Mouse (Mus musculus) spleen, adult 12 weeks (tissue): ENCODE measurements around the gene Itpr2.

Source experiments
- DNase-seq: peaks from one replicate; pipeline ENCODE4 v3.0.0; 2022; ENCODE audit warnings: low spot score

The Itpr2 gene

DNA sequence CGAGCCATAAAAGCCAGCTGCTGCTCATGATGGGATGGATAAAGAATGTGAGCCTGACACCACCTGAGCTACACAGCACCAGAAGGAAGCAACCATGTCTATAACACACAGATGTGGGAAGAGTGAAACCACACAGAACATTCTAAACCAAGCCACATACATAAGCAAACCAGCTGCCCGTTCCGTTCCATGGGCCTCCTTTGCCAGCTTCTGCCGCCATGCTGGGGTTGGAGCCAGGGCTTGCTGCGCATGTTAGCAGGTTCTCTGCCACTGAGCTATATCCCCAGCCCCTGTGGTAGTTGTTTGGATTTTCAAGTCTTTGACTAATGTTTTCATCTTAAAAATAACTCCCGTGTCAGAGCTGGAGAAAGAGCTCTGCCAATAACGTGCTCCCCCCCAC, 87.9 kb downstream of the Itpr2 start:
- DNase-seq = no peak

DNA sequence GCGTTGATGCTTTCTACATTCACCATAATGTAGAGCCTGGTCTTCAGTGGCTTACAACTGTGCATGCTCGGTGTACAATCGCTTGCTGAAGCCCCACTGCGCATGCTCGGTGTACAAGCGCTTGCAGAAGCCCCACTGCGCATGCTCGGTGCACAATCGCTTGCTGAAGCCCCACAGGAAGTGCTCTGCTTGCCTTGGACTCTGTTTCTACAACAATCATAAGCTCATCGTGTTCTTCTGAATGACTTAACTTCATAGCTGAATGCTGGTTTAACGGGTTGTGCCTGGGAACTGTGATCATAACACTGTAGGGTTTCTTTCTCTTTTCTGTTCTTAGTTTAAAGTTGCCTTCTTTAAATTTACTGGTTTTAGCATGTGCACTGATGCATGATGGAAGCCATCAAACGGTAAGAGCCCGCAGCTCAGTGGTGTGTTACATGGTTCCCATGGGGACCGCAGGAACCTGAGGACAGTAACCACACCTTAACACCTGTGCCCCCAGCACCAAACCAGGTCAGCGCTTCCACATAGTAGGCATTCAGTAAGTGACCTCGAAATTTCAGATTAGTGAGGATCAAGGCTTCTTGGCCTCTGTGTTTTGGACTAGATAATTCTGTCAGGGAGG, 90.5 kb downstream of the Itpr2 start:
- DNase-seq = peak; percentile 14

DNA sequence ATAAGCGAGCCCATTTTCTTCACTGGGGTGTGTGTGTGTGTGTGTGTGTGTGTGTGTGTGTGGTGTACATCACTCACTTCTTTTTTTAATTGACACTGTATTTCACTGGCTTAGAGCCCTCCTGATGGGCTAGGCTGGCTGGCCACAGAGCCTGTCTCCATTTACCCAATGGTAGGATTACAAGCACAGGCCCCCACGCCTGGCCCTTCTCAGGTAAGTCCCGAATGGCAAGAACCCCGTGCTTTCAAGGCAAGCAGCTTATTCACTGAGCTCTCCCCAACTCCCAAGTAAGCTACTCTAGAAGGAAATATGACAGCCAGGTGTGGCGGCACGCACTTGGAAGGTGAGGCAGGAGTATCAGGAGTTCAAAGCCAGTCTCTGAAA, 91.6 kb downstream of the Itpr2 start:
- no peak for DNase-seq

DNA sequence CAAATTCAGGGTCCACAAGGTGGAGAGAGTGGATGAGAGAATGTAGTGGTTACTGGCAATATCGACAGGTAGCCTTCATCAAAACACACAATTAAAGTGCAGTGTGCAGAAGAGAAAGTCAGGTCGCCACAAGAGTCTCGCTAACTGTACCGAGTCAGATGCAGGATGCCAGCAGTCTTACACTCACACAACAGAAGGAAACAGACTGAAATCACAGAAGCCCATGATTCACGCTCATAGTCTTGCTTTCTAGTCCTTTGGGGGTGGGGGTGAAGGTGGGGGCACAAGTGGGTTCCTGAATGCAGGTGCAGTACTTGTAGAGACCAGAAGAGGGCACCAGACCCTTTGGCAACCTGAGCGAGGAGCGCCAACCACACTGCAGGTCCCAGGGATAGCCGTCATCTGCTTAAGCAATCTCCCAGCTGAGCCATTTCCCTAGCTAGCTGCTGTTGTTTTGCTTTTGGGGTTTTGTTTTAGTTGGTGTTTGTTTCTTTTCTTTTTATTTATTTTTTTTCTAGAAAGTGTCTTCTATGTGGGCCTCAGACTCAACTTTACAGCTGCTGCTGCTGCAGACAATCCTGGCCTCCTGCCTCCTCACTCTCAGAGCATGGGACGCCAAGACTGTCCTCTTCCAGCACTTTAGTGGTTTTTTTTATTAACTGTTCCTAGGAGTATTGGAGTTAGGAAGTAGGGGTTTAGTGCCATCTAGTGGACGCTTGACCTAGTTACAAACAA, 92.2 kb downstream of the Itpr2 start:
- peak; percentile 68 for DNase-seq

DNA sequence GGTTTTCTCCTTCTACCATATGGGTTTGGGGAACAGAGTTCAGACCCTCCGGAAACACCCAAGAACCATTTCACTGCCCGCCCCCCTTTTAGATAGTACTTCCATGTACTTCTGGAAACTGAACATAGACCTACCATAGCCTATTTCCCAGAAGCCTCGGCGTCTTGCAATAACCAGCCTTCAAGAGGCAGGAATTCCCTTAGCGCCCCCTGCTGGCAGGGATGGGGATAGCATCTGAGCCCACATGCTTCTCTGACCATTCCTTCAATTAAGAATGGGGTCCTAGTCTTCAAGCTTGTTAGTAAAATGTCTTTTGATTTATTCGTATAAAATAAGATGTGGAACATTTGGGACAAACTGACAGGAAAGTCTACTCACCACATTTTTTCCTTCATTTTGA, 96.6 kb downstream of the Itpr2 start:
- DNase-seq = peak; percentile 44

DNA sequence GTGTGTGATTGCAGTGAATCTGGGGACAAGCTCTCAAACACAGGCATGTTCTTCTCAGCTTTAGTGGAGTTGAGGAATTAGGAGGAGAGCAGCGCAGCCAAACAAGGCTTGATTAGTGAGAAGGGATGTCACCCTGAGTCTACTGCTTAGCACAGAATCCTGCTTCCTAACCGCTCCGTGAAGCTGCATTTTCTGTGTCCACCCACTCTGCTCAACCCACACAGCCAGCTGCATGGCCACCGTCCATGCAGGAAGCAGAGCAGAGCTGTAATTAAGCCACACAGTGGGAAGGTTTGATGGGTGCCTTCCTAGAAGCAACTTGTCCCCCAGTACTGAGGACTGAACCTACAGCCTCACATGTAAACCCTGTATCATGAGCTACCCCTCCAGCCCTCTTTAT, 97.1 kb downstream of the Itpr2 start:
- DNase-seq = no peak

DNA sequence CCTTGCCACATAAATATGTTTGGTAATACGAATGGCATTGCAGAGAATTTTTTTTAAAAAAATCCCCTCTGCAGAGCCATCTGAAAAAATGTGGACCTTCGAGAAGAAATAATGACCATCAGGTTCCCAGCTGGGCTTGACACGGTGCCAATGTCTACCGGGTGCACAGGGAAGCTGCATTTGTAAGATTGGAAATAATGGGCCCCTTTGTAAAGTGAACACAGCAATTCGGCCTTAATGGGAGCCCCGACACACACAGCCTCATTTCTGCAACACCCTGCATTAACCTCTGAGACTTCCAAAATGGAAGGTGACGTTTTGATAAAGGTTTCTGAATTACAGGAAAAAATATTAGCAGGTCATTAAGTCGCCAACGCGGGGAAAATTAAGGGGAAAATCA, 97.9 kb downstream of the Itpr2 start:
- DNase-seq = no peak

DNA sequence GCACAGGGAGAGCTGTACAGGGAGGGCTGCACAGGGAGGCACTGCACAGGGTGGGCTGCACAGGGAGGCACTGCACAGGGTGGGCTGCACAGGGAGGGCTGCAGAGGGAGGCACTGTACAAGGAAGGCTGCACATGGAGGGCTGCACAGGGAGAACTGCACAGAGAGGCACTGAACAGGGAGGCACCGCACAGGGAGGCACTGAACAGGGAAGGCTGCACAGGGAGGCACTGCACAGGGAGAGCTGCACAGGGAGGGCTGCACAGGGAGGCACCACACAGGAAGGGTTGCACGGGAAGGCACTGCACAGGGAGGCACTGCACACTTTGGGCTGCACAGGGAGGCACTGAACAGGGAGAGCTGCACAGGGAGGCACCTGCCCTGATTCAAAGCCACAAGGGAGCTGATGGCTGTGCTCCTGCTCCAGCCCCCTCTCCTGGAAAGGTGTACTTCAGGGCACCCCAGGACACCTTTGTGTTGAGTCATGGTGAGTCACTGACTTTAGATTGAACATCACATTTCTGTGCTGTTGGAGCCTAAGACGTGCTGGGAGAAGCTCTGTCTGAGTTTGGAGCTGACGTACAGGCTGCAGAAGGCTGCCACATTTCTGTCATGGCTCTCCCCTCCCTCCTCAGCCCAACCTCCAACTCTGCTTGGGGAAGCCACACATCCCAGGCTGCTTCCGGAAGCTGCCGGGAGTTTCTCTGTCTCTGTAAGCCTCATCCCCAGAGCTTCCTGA, 98.9 kb downstream of the Itpr2 start:
- no peak for DNase-seq

DNA sequence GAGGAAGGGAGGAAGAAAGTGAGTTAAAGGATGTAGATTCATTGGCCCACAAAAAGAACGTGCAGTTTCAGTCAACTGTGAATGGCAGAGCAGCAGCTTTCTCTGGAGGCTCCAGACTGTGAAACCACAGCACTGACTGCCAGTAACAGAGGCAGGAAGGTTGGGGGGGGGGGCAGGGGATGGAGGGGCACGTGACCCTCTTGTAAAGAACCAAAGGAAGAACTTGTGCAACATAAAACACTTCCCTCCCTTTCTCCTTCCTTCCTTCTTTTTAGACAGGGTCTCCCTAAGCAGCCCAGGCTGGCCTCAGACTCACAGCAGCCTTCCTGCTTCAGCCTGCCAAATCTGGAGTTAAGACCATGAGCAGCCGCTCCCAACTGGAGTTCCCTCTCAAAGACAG, 104.2 kb downstream of the Itpr2 start:
- no peak for DNase-seq

DNA sequence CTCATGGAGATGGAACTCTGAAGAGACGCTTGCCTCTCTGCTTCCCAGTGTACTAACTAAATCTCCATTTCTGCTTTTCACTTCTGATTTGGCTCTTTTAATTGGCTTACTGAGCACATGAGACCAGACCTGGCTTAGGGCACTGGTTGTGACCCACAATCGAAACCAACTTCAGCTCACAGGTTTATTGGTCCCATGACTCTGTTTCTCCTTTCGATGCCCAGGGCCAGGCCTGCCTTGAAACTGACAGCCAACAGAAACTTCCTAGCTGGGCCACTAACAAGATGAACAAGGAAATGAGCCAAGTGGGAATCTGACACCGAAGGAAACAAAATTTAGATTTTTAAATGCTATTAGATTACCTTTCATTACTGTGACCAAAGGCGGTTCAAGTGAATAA, 105.8 kb downstream of the Itpr2 start:
- DNase-seq = no peak

DNA sequence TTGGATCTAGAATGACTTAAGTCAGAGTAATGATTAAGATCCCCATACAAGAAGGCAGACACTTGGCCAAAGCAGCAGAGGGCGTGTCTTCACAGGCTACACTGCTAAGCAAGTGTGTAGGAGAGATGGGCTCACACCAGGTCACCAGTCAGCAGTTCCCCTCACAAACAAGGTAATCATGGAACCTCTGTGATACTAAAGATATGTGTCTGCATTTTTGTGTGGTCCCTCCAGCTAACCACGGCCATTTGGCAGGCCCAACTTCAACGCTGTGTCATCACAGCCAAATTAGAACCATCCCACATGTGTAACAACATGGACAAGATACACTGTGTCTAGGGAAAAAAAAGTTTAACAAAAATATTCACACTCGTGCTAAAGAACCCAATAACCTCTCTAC, 106.4 kb downstream of the Itpr2 start:
- DNase-seq = no peak

DNA sequence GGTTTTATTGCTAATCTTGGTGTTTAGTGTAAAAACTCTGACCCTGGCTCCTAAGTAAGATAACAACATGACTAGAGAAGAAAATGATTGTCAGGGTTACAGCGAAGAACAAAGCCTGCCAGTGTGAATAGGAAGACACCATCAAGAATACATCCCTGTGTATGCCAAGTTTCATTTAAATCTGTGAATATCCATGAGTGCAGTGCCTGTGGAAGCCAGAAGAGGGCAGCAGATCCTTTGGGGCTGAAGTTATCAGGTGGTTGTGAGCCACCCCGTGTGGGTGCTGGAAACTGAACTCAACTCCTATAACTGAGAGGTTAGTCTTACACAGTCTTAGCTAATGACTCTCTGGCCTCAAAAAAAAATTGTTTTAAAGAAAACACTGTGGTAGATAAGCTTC, 109.8 kb downstream of the Itpr2 start:
- no peak for DNase-seq

DNA sequence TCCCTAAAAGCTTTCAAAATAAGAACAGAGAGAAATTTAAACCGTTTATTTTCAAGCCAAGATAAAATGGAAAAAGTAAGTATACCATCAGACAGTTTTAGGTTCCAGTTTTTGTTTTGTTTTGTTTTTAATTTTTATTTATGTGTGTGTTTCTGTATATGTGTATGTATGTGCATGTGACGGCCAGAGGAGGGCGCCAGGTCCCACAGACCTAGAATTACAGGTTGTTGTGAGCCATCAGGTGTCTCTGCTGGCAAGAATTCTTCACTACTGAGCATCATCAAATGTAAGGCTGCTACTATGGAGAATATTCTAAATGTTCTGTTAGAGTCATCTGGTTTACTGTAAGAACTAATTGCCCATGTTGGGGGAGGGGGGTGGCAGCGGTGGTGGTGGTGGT, 111.9 kb downstream of the Itpr2 start:
- DNase-seq = no peak

DNA sequence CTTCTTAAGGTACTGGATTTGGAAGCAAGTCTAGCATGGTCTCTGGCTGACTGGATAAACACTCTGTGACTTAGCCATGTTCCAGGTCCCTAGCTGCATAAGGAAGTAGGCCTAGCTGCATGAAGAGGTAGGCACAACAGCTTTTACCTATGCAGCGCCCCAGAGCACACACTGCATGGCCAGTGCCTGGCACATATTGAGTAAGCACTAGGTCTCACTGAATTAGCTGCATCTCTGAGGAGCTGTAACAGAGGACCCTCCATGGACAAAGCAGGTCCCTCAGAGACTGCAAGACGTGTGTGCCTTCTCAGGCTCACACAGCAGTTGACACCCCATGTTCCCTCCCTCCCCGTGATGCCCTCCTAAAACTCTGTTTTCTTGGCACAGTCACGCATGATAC, 114.0 kb downstream of the Itpr2 start:
- DNase-seq = no peak

DNA sequence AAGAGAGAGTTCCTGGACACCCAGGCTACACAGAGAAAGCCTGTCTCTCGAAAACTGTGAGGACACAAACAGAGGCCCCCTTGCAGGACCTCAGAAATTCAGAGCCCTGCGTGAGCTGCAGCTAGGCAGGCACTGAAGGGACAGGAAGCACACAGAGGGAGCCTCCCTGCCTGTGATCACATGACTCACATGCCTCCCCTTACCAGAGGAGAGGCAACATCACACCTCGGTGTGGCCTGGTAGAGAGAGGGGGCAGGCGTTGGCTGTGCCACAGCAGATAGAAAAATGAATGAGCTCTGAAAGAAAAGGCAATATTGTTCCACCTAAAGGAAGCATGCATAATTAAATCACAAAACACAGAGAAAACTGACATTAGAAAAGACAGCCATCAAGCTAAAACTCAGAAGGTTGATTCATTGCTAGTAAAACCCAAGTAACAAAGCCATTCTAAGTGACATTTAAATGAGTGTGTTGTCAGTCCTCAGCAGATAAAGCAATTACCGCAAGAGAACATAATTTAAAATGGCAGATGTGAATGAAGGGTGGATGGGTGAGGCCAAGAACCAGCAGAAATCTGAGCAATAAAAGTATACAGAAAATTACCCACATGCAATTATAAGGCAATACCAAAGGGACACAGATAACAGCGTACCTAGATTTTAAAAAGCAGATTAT, 114.8 kb downstream of the Itpr2 start:
- DNase-seq = no peak

DNA sequence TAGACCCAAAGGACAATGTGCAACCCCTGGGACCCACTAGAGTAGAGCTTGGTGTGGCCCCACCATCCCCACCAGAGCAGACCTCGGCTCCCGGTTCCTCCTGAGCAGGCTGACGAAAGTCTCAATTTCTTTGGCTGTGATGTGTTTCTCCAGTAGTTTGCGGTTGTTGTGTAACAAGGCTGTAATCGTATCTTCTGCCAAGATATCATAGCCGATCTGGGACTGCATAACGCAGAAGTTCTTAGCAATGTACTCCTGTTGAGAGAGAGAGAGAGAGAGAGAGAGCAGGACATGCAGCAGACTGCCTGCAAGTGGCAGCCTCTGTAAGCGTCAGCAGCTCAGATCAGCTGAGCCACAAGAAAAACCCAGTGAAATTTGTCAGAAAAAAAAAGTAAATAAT, 122.8 kb downstream of the Itpr2 start:
- DNase-seq = no peak

DNA sequence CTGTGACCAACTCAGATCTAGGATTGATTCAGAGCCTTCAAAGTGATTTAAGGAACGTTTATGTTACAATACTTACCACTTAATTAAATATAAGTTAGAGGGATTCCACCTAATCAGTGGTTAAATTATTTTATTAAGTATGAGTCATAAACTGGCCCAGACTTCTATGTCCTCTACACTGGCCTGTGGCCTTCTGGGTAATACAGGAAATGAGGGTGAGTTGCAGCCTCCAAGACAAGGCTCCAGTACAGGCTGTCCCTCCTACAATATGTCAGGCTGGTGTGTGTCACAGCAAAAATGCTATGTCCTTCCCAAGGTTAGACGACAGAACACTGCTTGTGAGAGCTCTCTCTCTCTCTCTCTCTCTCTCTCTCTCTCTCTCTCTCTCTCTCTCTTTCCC, 130.5 kb downstream of the Itpr2 start:
- DNase-seq = no peak

DNA sequence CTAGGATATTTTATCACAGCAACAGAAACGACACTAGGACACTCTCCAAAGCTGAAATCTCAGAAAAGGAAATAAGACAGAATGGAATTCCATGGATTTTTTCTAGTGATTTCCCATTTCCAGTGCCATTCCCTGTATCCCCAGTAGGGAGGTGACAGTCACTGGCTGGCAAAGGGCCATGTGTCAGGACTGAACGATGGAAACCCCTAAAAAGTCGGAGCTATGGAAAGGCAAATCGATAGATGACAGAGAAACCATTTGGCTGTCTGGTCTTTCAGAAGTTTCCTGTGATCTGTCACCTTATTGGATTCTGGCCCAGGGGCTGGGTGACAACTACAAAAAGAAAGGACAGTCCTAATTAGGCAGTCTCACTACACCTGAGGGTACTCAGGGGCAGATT, 135.8 kb downstream of the Itpr2 start:
- DNase-seq = no peak

DNA sequence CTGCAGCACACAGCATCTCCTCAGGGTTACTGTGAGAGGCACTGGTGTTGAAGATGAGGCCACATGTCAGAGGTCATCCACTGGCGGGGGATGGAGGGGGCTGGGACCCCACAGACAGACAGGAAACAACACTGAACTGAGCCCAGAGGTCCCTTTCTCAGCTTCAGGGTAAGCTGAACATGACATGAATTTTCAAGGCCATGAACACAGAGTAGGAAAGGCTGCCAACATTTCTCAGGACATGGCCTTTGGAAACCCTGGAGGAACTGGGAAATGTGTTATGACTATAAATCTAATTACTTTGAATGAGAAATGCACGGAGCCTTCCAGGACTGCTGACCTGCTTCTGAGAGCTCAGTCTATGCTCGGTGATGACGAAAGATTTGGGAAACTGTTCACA, 144.1 kb downstream of the Itpr2 start:
- no peak for DNase-seq

DNA sequence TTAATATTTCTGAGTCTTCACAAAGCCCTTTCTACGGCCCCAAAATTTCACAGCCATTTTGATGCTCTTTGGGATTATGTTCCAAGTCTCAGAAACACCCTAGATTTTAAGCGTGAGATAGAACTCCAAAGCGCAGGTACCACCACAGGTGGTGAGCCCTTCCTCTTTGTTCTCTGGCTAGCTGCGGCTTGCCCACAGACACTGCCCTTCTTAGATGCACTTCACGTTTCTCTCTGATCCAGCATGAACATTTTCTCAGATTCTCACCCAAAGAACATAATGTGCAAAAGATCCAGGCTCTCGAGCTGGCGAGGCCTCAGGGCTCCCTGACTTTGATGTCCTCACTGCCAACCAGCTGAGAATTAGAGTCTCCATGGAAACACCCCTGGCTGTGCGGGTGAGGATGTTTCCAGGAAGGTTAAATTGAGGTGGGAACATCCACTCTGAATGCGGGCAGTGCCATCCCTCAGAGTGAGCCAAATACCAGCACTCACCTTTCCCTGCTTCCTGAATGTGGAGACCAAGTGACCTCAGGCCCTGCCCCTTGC, 149.7 kb downstream of the Itpr2 start:
- no peak for DNase-seq

DNA sequence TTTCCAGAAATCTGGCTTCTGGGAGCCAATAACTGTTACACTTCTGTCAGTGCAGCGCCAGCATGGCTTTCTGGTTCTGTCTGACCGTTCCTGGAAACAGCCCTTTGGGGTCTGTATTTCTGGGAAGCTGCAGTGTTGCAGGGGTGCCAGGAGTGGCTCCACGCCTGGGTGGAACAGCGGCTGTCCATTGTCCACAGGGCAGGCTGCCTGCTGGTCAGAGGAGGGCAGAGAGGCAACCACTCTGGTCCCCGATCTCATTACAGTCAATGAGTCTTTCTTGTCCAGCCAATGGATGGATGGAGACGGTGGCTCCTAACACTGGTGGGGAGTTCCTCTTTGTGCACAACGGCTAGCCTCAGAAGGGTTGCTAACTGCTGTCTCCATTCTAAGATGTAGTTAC, 150.2 kb downstream of the Itpr2 start:
- no peak for DNase-seq

DNA sequence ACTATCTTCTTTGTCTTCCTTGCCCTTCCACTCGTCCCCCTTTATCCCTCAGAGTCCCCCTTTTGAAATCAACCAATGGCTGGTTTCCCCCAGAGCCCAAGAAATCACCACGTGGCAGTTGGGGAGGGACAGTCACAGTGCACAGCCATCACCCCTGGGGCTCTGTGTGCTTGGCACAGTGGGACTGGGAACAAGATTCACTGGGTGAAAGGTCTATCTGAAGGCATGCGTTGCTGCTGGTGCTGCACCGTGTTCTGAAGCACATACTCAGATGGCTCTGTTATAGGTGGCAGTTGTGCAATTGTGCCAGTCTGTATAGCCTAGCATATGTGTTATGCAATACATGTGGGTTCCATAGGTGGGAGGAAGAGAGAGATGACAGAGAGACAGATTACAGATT, 154.5 kb downstream of the Itpr2 start:
- DNase-seq = no peak
